ENCODE assay signal across 8 mouse cellular contexts in genomic region chr2:124554751-124555415, GRCm38 (mm10).
DNase-seq lines count a peak whose midpoint lies in the region; ATAC-seq and TF ChIP-seq lines count a peak whose summit lies in the region.

No protein-coding gene starts in this region.

- H3K4me1 ChIP-seq in heart, embryonic 10.5 days: 0 out of 2 replicates have a peak, but pooled peaks cover 6% of the 10 kb centered on the region
- H3K4me1 ChIP-seq in cortical plate, adult 2 months (ENCODE audit: control insufficient read depth, insufficient read depth, low read length): peaks cover 3% of the 10 kb centered on the region; the same call in 1 of the 2 replicates
- peaks cover 0 to 2% of the 10 kb centered on the region in 2 experiments; a peak in 1 of 4 replicates for H3K4me1 ChIP-seq in liver, embryonic 14.5 days (replicated peaks; ENCODE audit: control insufficient read depth in 2 of 2, insufficient read depth in 2 of 2, low read length in 1 of 2)

- H3K9ac ChIP-seq in liver, embryonic 14.5 days (replicated peaks): no peak overlapping the region

- no peak for TF ChIP-seq POLR2A in cortical plate, adult 2 months (IDR thresholded peaks at IDR 0.05; ENCODE audit: extremely low read depth, insufficient read depth, low read length)

- no peaks in the 10 kb centered on the region for H3K9me3 ChIP-seq in heart, embryonic 10.5 days
- no peaks in the 10 kb centered on the region for H3K9me3 ChIP-seq in liver, embryonic 14.5 days (ENCODE audit: control insufficient read depth, low read length)

- H3K4me3 ChIP-seq in heart, embryonic 10.5 days: no peak overlapping the region
- H3K4me3 ChIP-seq in cortical plate, adult 2 months (ENCODE audit: insufficient read depth, low read length): no peak overlapping the region
- no peak overlapping the region for H3K4me3 ChIP-seq in liver, embryonic 14.5 days (ENCODE audit: insufficient read depth in 1 of 2, low read depth in 2 of 2, low read length in 2 of 2)

- H3K4me2 ChIP-seq in liver, embryonic 14.5 days (ENCODE audit: low read depth): no peak overlapping the region

- no peaks in the 10 kb centered on the region for H3K36me3 ChIP-seq in heart, embryonic 10.5 days
- H3K36me3 ChIP-seq in liver, embryonic 14.5 days (replicated peaks; ENCODE audit: control insufficient read depth, insufficient read depth, low read depth): no peaks in the 10 kb centered on the region

- no peak for TF ChIP-seq CTCF in cortical plate, adult 2 months (IDR thresholded peaks at IDR 0.05; ENCODE audit: extremely low read depth, insufficient read depth, low read length)
- no peak for TF ChIP-seq CTCF in liver, embryonic 14.5 days (IDR thresholded peaks at IDR 0.05; ENCODE audit: low read depth)

- TF ChIP-seq EP300 in liver, embryonic 14.5 days (IDR thresholded peaks at IDR 0.05; ENCODE audit: low read depth): no peak

- intact Hi-C loops in heart, postnatal 14 days (cut with DNase I): loop anchor here (2.0 to 5.0 kb wide), 2 partner anchors 54 to 307 kb away; no protein-coding TSS in a partner anchor

- ATAC-seq in liver, embryonic 14.5 days (ENCODE audit: insufficient read depth): 0 out of 2 replicates have a peak, but pooled peaks have one; percentile 18
- no peak for ATAC-seq in granulocyte monocyte progenitor cell, adult 5-6 weeks (replicated peaks; ENCODE audit: poor library complexity, severe bottlenecking)

- peak; percentile 97 for DNase-seq in heart, adult 11 months
- DNase-seq in heart, embryonic 10.5 days (ENCODE audit: low spot score): no peak
- DNase-seq in heart, postnatal 14 days: peak; percentile 19 to 21
- no peak for DNase-seq in liver, embryonic 14.5 days (ENCODE audit: low read depth in 3 of 3, low spot score in 3 of 3)
- no peak for DNase-seq in cerebellum, adult 8-10 months
- no peak for DNase-seq in layer of hippocampus, postnatal 14 days (ENCODE audit: low spot score in 2 of 2)

- H3K27me3 ChIP-seq in heart, embryonic 10.5 days (ENCODE audit: insufficient read depth, poor library complexity, severe bottlenecking): no peaks in the 10 kb centered on the region
- H3K27me3 ChIP-seq in liver, embryonic 14.5 days (ENCODE audit: control insufficient read depth, insufficient read depth, low read length): no peaks in the 10 kb centered on the region

- no peak overlapping the region for H3K27ac ChIP-seq in heart, embryonic 10.5 days
- H3K27ac ChIP-seq in cortical plate, adult 2 months (ENCODE audit: insufficient read depth, low read length): peak overlapping the region; percentile 64; the same call in 1 of the 2 replicates
- H3K27ac ChIP-seq in liver, embryonic 14.5 days: no peak overlapping the region

- 45% methylated on average over 1 of the region's 1 CpGs for WGBS in heart, embryonic 10.5 days
- WGBS in liver, embryonic 14.5 days (ENCODE audit: insufficient replicate concordance): 19% methylated on average over 1 of the region's 1 CpGs

Comparison
In these comparisons a context has a peak if more than half of its experiments do, and no peak if none do; other contexts are left out.
1. DNase-seq: peak in heart, adult 11 months (single experiment) and heart, postnatal 14 days (2 of 2); none in heart, embryonic 10.5 days (single experiment), liver, embryonic 14.5 days (0 of 3), cerebellum, adult 8-10 months (single experiment) and layer of hippocampus, postnatal 14 days (0 of 2).